Mouse (Mus musculus) layer of hippocampus, postnatal 25 days (tissue): ENCODE measurements at regions not wholly inside any gene's neighbourhood (a gene's known extent, or its start where the extent isn't known, plus 50 kb on each side); places are given as distances from the start of the nearest gene placed in this dataset.

Experiments
- DNase-seq, 2 experiments: peaks; one replicate each; pipeline ENCODE4 v3.0.0; 2022; ENCODE audit warnings: mixed read lengths in 2 of 2, low spot score in 1 of 2; ENCODE audit errors: extremely low spot score in 1 of 2

- DNase-seq = no peak
These were observed 426.8 kb upstream of the Gm765 start for GRCm38 (mm10) chr6:98769322-98769721.

GRCm38 (mm10) chr6:98767858-98768336, 425.3 kb upstream of the Gm765 start:
- no peak for DNase-seq

GRCm38 (mm10) chr6:98754487-98754886, 411.9 kb upstream of the Gm765 start:
- DNase-seq = no peak

GRCm38 (mm10) chr6:98748618-98749017, 406.1 kb upstream of the Gm765 start:
- DNase-seq = no peak

- no peak for DNase-seq
These were observed 404.4 kb upstream of the Gm765 start for GRCm38 (mm10) chr6:98746976-98747375.

GRCm38 (mm10) chr6:98740447-98740846, 397.9 kb upstream of the Gm765 start:
- no peak for DNase-seq

GRCm38 (mm10) chr6:98731010-98731530, 388.5 kb upstream of the Gm765 start:
- no peak for DNase-seq

- no peak for DNase-seq
These were observed 384.1 kb upstream of the Gm765 start for GRCm38 (mm10) chr6:98726605-98727144.

GRCm38 (mm10) chr6:98704887-98705622, 362.5 kb upstream of the Gm765 start:
- no peak for DNase-seq

- no peak for DNase-seq
These were observed 355.0 kb upstream of the Gm765 start for GRCm38 (mm10) chr6:98697571-98697970.

- no peak for DNase-seq
These were observed 350.9 kb upstream of the Gm765 start for GRCm38 (mm10) chr6:98693411-98693810.

GRCm38 (mm10) chr6:98690133-98690532, 347.6 kb upstream of the Gm765 start:
- DNase-seq = no peak

GRCm38 (mm10) chr6:98689395-98689794, 346.8 kb upstream of the Gm765 start:
- no peak for DNase-seq

- no peak for DNase-seq
These were observed 346.1 kb upstream of the Gm765 start for GRCm38 (mm10) chr6:98688624-98689023.

GRCm38 (mm10) chr6:98666388-98666989, 323.9 kb upstream of the Gm765 start:
- DNase-seq = no peak

- DNase-seq = no peak
These were observed 309.3 kb upstream of the Gm765 start for GRCm38 (mm10) chr6:98651827-98652226.

- no peak for DNase-seq
These were observed 308.8 kb upstream of the Gm765 start for GRCm38 (mm10) chr6:98651315-98651714.

- no peak for DNase-seq
These were observed 297.8 kb upstream of the Gm765 start for GRCm38 (mm10) chr6:98640316-98640715.

GRCm38 (mm10) chr6:98635816-98636215, 293.3 kb upstream of the Gm765 start:
- DNase-seq = no peak

GRCm38 (mm10) chr6:98632278-98633063, 289.9 kb upstream of the Gm765 start:
- DNase-seq = peak; percentile 16 to 23

- DNase-seq = no peak
These were observed 288.7 kb upstream of the Gm765 start for GRCm38 (mm10) chr6:98631269-98631668.
